Mouse (Mus musculus): Measurements from ENCODE around the gene E130218I03Rik. TPM values are rescaled to one million over a fixed set of nuclear protein-coding genes. Genes with fewer than 3 reads are reported as not detected.

E130218I03Rik gene
- polyA plus RNA-seq, 1 experiment from 2014 or later: 0.34 TPM

DNA sequence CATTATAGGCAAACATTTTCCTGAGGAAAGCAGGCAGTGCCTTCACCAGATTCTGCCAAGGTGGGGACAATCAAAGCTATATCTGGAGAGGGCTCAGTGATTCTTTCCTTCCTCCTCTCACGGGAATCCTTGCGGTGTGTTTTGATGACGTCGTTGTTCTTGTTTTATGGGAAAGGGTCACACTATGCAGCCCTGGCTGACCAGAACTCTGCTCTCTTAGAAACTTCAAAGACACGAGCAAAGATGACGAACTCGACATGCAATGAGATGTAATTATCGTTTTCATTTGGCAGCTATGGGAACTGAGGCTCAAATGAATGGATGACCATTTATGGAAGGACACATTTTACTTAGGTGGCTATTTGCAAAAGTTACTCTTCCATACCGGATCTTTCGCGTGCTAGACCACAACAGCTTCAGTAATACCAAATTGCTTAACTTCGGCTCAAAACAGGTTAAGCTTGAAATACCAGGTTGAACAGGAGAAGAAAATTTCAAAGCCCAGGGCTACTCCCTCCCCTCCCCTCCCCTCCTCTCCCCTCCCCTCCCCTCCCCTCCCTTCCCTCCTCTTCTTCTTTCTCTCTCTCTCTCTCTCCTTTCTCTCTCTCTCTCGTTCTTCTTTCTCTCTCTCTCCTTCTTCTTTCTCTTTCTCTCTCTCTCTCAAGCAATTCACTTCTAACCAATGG is 29.4 kb downstream of the E130218I03Rik start:
- Histone ChIP-seq H3K4me1 (replicated peaks) (0 out of 2 replicates have a peak, but pooled peaks cover 2% of the 10 kb centered on the region), H3K36me3 (peaks cover 10% of the 10 kb centered on the region; the same call in 1 of the 2 replicates), H3K27me3 (replicated peaks) (no peaks in the 10 kb centered on the region), H3K9me3 (no peaks in the 10 kb centered on the region), H3K9ac (no peak overlapping the region), H3K4me2 (replicated peaks) (peak overlapping the region; percentile 51), H3K27ac (0 out of 2 replicates have a peak overlapping the region, but pooled peaks have one; percentile 1), H3K4me3 (replicated peaks) (peak overlapping the region; percentile 11; the same call in 1 of the 2 replicates)
- ATAC-seq: peak; percentile 47; the same call in 1 of the 2 replicates
- 19% methylated on average over 12 of the region's 13 CpGs for WGBS

DNA sequence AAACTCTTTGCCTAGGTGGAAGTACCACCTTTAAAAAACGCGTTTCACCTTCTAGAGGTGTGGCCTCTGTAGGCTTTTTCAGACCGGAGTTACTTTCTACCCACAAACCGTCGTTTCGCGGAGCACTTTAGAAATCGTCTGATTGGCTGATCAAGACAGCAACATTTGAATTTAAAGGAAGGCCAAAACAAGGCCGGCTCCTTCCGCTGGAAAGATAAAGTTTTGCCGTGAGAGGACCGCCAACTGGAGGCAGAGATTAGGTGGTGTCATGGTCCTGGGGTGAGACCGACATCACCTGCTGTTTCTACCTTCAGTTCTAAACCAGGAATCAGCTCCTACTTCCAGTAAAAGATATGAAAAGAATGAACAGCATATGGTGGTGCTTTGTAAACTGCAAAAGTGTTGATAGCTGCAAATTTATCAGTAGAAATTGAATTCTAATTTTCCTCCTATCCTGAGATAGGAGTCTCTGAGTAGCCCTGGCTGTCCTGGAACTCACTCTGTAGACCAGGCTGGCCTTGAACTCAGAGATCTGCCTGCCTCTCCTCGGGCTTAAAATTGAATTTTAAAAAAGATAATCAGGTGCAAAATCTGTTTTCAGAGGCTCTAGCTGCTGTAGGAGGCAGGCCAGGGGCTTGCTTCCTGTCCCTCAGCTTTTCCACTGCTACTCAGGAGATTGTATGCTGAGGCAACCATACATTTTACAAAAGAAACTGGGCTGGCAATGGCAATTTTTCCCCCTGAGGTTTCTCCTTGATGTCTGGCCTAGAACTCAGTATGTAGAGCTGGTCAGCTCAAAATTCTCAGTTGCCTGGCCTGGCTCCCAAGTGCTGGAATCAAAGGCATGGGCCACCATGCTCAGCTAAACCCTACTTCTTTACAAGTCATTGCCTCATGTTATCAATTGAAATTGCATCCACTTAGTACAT is 30.2 kb downstream of the E130218I03Rik start:
- Histone ChIP-seq H3K4me3 (replicated peaks) (peak overlapping the region; percentile 11; the same call in 1 of the 2 replicates), H3K4me1 (replicated peaks) (0 out of 2 replicates have a peak, but pooled peaks cover 2% of the 10 kb centered on the region), H3K9ac (no peak overlapping the region), H3K27me3 (replicated peaks) (no peaks in the 10 kb centered on the region), H3K27ac (0 out of 2 replicates have a peak overlapping the region, but pooled peaks have one; percentile 1), H3K4me2 (replicated peaks) (peak overlapping the region; percentile 51), H3K36me3 (peaks cover 10% of the 10 kb centered on the region), H3K9me3 (no peaks in the 10 kb centered on the region)
- WGBS: 4% methylated on average over 14 of the region's 14 CpGs
- peak; percentile 85 for ATAC-seq

DNA sequence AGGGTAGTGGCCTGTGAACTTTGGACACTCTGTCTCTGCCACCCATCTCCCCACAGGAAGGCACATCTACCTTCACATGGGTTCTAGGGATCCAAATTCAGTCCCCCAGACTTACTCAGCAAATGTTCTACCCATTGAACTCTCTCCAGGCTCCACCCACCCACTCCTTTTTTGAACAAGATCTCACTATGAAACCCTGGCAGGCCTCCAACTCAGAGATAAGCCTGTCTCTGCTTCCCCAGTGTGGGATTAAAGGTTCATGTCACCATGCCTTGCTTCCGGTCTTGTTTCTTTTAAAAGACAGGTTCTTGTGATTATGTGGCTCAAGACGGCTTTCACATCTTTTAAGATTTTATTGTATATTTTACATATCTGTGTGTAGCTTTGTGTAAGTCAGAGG is 41.5 kb downstream of the E130218I03Rik start:
- Histone ChIP-seq H3K27me3 (replicated peaks) (no peaks in the 10 kb centered on the region), H3K9me3 (no peaks in the 10 kb centered on the region), H3K36me3 (peaks cover 7% of the 10 kb centered on the region; the same call in 1 of the 2 replicates), H3K27ac (no peak overlapping the region), H3K4me2 (replicated peaks) (no peak overlapping the region), H3K4me3 (replicated peaks) (no peak overlapping the region), H3K9ac (no peak overlapping the region), H3K4me1 (replicated peaks) (peaks cover 13% of the 10 kb centered on the region)
- 82% methylated on average over 2 of the region's 2 CpGs for WGBS
- no peak for ATAC-seq

DNA sequence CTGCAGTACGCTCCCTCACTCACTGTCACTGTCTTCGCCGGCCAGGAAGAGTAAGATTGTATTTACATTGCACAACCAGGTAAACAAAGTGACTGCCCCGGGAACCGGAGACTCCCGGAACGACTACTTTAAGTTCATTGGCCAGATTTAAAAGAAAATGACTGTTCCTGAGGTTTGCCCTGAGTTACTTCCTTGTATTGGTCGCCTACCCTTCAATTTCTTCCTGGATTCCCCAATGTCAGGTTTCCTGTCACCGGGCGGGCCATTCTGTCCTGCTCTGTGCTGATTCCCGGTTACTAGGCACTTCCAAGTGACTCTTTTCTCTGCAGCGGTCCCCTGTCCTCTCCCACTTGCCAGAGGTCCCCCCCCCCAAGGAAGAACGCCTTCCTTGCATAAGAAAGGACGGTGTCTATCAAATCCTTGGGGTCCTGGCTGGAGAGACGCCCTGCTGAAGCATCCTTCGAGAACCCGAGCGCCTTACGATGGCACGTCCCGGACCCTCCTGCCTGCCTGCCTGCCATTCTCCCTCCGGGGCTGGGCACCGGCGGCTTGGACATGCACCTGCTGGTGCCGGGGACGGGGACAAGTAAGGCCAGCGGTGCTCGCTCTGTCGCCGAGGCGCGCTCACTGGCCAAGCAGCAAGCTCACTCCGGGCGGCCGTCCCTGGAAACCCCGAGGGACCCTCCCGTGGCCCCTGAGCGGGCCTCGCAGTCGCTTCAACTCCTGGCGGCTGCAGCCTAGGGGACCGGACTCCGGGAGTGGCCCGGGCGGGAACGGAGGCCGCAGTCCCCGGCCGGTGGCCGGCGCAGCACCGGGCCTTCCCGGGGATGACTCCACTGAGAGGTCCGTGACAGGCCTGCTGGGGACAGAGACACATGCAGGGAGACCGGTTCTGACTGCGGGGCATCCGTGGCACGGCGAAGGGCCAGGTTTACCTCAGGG is 43.0 kb downstream of the E130218I03Rik start:
- peaks cover 7% of the 10 kb centered on the region; the same call in 1 of the 2 replicates for H3K36me3 ChIP-seq
- peaks cover 13% of the 10 kb centered on the region for H3K4me1 ChIP-seq (replicated peaks)
- peak overlapping the region; percentile 69 for H3K4me2 ChIP-seq (replicated peaks)
- H3K9me3 ChIP-seq: no peaks in the 10 kb centered on the region
- H3K9ac ChIP-seq: peak overlapping the region; percentile 98
- under 1% methylated on average over 59 of the region's 59 CpGs for WGBS
- H3K27ac ChIP-seq: peak overlapping the region; percentile 89
- peak overlapping the region; percentile 98 for H3K4me3 ChIP-seq (replicated peaks)
- ATAC-seq: peak; percentile 57
- H3K27me3 ChIP-seq (replicated peaks): no peaks in the 10 kb centered on the region

DNA sequence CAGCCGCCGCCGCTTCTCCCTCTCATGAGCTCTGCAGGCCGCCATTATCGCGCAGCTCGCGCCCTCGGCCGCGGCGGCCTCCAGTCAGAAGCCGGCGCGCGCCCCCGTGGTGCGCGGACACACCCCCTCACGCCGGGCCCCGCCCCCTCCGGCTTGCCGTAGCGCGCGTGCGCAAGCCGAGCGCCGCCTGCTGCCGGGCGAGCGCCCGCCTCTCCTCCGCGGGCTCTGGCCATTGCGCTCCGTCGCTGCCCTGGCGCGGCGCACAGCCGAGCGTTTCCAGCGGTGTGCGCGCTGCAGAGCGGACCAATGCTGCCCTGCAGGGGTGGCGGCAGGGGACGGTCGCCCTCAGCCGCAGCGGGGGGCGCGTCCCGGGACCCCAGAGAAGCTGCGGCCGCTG is 43.7 kb downstream of the E130218I03Rik start:
- H3K9ac ChIP-seq: peak overlapping the region; percentile 99
- peaks cover 13% of the 10 kb centered on the region for H3K4me1 ChIP-seq (replicated peaks)
- no peaks in the 10 kb centered on the region for H3K9me3 ChIP-seq
- peak overlapping the region; percentile 69 for H3K4me2 ChIP-seq (replicated peaks)
- under 1% methylated on average over 46 of the region's 59 CpGs for WGBS
- no peaks in the 10 kb centered on the region for H3K27me3 ChIP-seq (replicated peaks)
- ATAC-seq: peak; percentile 94
- peak overlapping the region; percentile 100 for H3K27ac ChIP-seq
- peak overlapping the region; percentile 98 for H3K4me3 ChIP-seq (replicated peaks)
- peaks cover 4% of the 10 kb centered on the region; the same call in 1 of the 2 replicates for H3K36me3 ChIP-seq

DNA sequence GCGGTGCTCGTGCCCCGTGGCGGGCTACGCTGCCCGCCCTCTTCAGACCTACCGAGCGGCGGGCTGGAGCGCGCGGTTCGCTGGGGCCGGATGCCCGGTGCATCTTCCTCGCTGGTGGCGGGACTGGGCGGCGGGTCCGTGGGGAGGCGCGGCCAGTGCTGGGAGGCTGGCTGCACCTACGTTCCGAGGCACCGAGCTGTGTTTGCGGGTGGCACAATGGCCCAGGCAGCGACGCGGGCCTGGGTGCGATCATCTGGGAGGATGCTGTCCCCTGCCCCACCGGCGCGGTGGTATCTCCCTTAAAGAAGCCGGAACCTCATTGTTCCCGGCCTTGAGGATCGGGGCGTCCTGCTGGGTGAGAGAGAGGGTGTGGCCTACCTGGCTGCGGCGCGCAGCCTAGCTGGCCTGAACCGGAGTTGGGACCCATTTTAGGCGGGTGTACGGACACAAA is 44.1 kb downstream of the E130218I03Rik start, which contains the start of gene Pdik1l:
Gene Pdik1l, minus strand, starts transcription at position 321 of the 451 bp plus-strand sequence.
- H3K36me3 ChIP-seq: peaks cover 2% of the 10 kb centered on the region; the same call in 1 of the 2 replicates
- peak within 1 kb of the TSS; percentile 69 for H3K4me2 ChIP-seq (replicated peaks)
- H3K9me3 ChIP-seq: no peaks in the 10 kb centered on the region
- H3K4me1 ChIP-seq (replicated peaks): peaks cover 13% of the 10 kb centered on the region
- H3K9ac ChIP-seq: peak within 1 kb of the TSS; percentile 99
- WGBS: under 1% methylated on average over 43 of the region's 43 CpGs
- peak within 1 kb of the TSS; percentile 98 for H3K4me3 ChIP-seq (replicated peaks)
- peak within 1 kb of the TSS; percentile 100 for H3K27ac ChIP-seq
- ATAC-seq: peak; percentile 82
- no peaks in the 10 kb centered on the region for H3K27me3 ChIP-seq (replicated peaks)

DNA sequence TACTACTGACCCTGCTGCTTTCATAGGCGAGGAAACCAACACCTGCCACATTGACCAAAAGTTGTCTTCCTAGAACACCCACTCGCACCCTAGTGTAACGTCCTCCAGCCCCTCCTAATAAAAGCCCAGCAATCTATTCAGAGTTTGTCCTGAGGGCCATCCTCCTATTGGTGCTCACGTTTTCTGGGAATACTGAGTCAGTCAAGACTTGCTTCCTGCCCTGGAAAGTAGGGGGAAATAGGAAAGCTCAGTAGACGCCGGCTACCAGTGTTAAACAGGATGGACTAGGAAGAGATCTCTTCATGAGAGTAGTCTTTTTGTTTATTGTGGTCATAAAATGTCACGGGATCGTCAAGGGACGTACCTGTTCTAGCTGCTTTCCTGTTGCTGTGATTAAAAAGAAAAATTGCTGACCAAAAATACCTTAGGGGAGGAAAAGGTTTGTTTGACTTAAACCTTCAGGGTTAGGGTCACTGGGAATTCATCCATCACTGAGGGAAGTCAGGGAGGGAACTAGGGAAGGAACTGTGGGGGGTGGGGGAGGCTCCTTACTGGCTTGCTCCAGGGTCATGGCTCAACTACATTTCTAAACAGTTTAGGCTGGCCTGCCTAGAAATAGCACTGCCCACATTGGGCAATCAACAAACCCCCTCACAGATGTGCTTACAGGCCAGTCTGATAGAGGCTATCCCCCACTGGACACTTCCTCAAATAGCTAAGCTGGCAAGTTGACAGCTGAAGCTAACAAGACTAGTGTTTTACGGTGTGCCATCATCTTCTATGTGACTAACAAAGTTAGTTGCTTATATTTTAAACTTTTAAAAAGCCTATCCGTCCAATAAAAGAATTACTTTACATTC is 45.2 kb downstream of the E130218I03Rik start:
- Histone ChIP-seq H3K4me3 (replicated peaks) (peak overlapping the region; percentile 98), H3K27me3 (replicated peaks) (0 out of 2 replicates have a peak, but pooled peaks cover 2% of the 10 kb centered on the region), H3K36me3 (no peaks in the 10 kb centered on the region), H3K27ac (peak overlapping the region; percentile 100), H3K4me2 (replicated peaks) (peak overlapping the region; percentile 69), H3K4me1 (replicated peaks) (peaks cover 13% of the 10 kb centered on the region), H3K9me3 (no peaks in the 10 kb centered on the region), H3K9ac (peak overlapping the region; percentile 99; the same call in 1 of the 2 replicates)
- WGBS: 18% methylated on average over 11 of the region's 11 CpGs
- ATAC-seq: no peak

DNA sequence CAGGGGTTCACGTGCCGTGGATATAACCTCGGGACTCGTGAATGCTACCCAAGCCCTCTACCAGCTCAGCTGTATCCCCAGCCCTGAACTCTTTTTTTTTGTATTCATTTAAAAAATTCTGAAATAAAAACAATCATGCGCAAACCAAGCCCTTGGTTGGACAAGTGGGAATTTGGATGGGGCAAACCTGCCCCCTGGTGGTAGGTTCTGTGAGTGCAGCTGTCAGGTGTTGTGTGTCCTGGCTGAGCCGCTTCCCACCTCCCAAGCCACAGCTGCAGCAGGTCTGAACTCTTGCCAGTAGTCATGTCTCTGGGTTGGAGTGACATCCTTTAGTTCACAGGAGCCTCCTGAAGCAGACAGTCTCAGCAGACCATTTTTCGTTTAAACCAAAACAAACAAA is 48.6 kb downstream of the E130218I03Rik start:
- WGBS: 21% methylated on average over 7 of the region's 7 CpGs
- no peaks in the 10 kb centered on the region for H3K36me3 ChIP-seq
- H3K4me2 ChIP-seq (replicated peaks): no peak overlapping the region
- peaks cover 10% of the 10 kb centered on the region for H3K4me1 ChIP-seq (replicated peaks)
- H3K4me3 ChIP-seq (replicated peaks): no peak overlapping the region
- H3K9ac ChIP-seq: no peak overlapping the region
- H3K9me3 ChIP-seq: no peaks in the 10 kb centered on the region
- 0 out of 2 replicates have a peak, but pooled peaks cover 2% of the 10 kb centered on the region for H3K27me3 ChIP-seq (replicated peaks)
- no peak for ATAC-seq
- H3K27ac ChIP-seq: no peak overlapping the region

DNA sequence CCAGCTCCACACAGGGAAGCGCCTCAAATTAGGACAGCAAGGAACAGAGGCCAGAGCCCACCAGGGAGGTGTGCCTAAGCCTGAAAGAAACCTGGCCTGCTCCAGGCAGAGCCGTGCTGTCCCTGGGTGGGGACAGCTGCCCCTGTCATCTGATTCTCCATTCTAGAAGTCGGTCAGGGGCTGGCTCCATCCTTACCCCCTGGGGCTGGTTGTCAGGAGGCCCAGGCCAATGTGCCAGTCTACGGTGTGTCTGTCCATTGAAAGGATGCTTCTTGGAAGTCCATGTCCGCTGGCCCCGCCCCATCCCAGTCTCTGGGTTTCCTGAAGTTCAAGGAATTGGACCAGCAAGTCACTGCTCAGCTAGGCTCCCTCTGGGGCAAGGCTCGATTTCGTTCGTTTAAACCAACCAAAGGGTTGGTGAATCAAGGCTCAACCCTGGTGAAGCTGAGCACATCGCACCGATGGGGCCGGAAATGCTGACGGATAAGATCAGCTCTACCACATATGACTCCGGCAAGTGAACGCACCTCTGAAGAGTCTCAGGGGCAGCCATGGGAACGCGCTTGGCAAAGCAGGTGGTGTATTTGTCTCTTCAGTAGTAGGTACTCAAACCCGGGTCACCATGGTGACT is 49.7 kb downstream of the E130218I03Rik start:
- no peak overlapping the region for H3K27ac ChIP-seq
- 0 out of 2 replicates have a peak, but pooled peaks cover 2% of the 10 kb centered on the region for H3K27me3 ChIP-seq (replicated peaks)
- no peak overlapping the region for H3K4me2 ChIP-seq (replicated peaks)
- WGBS: 75% methylated on average over 18 of the region's 18 CpGs
- no peaks in the 10 kb centered on the region for H3K36me3 ChIP-seq
- no peak for ATAC-seq
- no peak overlapping the region for H3K9ac ChIP-seq
- peaks cover 8% of the 10 kb centered on the region for H3K4me1 ChIP-seq (replicated peaks)
- H3K9me3 ChIP-seq: no peaks in the 10 kb centered on the region
- no peak overlapping the region for H3K4me3 ChIP-seq (replicated peaks)

DNA sequence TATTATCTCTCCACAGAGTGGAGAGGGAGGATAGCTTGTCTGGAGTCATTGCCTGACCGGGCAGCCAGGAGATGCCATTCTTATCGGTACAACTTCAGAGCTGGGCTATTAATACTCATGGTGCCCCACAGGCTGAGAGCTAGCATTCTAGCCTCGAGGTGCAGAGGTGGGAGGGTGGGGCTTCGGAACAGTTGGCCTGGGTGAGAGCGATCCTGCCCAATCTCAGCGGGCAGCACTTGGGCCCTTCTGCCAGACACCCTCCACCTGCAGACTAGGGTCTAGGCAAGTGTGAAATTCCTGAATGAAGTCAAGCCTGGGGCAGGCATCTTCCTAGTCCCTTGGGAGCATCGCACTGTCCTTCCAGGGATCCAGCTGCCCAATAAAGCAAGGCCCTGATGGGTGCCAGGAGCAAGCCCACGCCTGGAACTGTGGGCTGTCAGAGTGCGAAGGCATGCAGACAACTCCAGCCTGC is 50.3 kb downstream of the E130218I03Rik start:
- no peak overlapping the region for H3K4me3 ChIP-seq (replicated peaks)
- H3K27me3 ChIP-seq (replicated peaks): 0 out of 2 replicates have a peak, but pooled peaks cover 2% of the 10 kb centered on the region
- H3K4me2 ChIP-seq (replicated peaks): no peak overlapping the region
- no peak overlapping the region for H3K27ac ChIP-seq
- no peak overlapping the region for H3K9ac ChIP-seq
- H3K36me3 ChIP-seq: no peaks in the 10 kb centered on the region
- H3K9me3 ChIP-seq: no peaks in the 10 kb centered on the region
- peaks cover 2% of the 10 kb centered on the region; the same call in 1 of the 2 replicates for H3K4me1 ChIP-seq (replicated peaks)
- ATAC-seq: no peak; the same call in 1 of the 2 replicates
- WGBS: 47% methylated on average over 9 of the region's 9 CpGs

Data from intestine, embryonic 15.5 days (tissue).